In genomic region chr1:163338525-163339218, GRCm38 (mm10) we compare ENCODE assay signal across 10 mouse cellular contexts. TPM values are rescaled to one million over a fixed set of nuclear protein-coding genes. Genes with fewer than 3 reads are reported as not detected.
DNase-seq lines count a peak whose midpoint lies in the region; ATAC-seq and TF ChIP-seq lines count a peak whose summit lies in the region.
"Had no signal": no experiment of that assay in that cellular context is flagged by ENCODE, and none has a peak within 500 bp of the region (broad histone marks: within the 10 kb centered on the region; RNA-seq: fewer than 3 reads in every experiment).

No protein-coding gene starts in this region.

- H3K4me3 ChIP-seq in liver, embryonic 16.5 days (ENCODE audit: low read depth, low read length) = no peak overlapping the region
- H3K4me3 ChIP-seq in gastrocnemius, adult 2 months = peak overlapping the region; percentile 42
- H3K4me3 ChIP-seq in midbrain, embryonic 15.5 days = no peak overlapping the region
- H3K4me3 ChIP-seq in kidney, embryonic 16.5 days (ENCODE audit: low read length) = no peak overlapping the region

- peak; percentile 24 for DNase-seq in embryo, embryonic 11 days
- DNase-seq in embryo, embryonic 10.5 days (ENCODE audit: low spot score) = no peak
- DNase-seq in liver = no peak
- peak; percentile 82 for DNase-seq in gastrocnemius, adult 2 months
- DNase-seq in layer of hippocampus, postnatal 14 days (ENCODE audit: low spot score in 2 of 2) = no peak
- DNase-seq: lung, postnatal 36 days; thymus, adult 2 months had no signal

- no peak overlapping the region for H3K4me2 ChIP-seq in liver, embryonic 16.5 days (ENCODE audit: low read depth, low read length)
- no peak overlapping the region for H3K4me2 ChIP-seq in midbrain, embryonic 15.5 days
- H3K4me2 ChIP-seq in kidney, embryonic 16.5 days (replicated peaks; ENCODE audit: low read depth, low read length) = no peak overlapping the region

- H3K27ac ChIP-seq in liver, embryonic 16.5 days (ENCODE audit: low read length) = no peak overlapping the region
- H3K27ac ChIP-seq in gastrocnemius, adult 2 months = peak overlapping the region; percentile 89
- no peak overlapping the region for H3K27ac ChIP-seq in midbrain, embryonic 15.5 days
- no peak overlapping the region for H3K27ac ChIP-seq in kidney, embryonic 16.5 days (ENCODE audit: low read length)

- ATAC-seq in liver, embryonic 16.5 days (ENCODE audit: low read depth) = peak; percentile 71
- ATAC-seq in midbrain, embryonic 15.5 days (replicated peaks) = peak; percentile 30; the same call in 1 of the 2 replicates
- ATAC-seq in kidney, embryonic 16.5 days (ENCODE audit: low FRiP score, low TSS enrichment) = no peak

- H3K4me1 ChIP-seq in liver, embryonic 16.5 days (ENCODE audit: control insufficient read depth, low read depth, low read length) = no peaks in the 10 kb centered on the region
- H3K4me1 ChIP-seq in midbrain, embryonic 15.5 days = no peaks in the 10 kb centered on the region
- no peaks in the 10 kb centered on the region for H3K4me1 ChIP-seq in kidney, embryonic 16.5 days (ENCODE audit: insufficient read depth, low read length)

- H3K9ac ChIP-seq in liver, embryonic 16.5 days (ENCODE audit: low read depth, low read length) = no peak overlapping the region
- H3K9ac ChIP-seq in midbrain, embryonic 15.5 days = no peak overlapping the region
- H3K9ac ChIP-seq in kidney, embryonic 16.5 days (replicated peaks; ENCODE audit: low read length) = no peak overlapping the region

- H3K9me3 ChIP-seq in liver, embryonic 16.5 days (replicated peaks; ENCODE audit: control insufficient read depth, low read length) = no peaks in the 10 kb centered on the region
- H3K9me3 ChIP-seq in midbrain, embryonic 15.5 days = no peaks in the 10 kb centered on the region
- no peaks in the 10 kb centered on the region for H3K9me3 ChIP-seq in kidney, embryonic 16.5 days (ENCODE audit: low read length)

- 57% methylated on average over 7 of the region's 7 CpGs for WGBS in liver, embryonic 16.5 days (ENCODE audit: insufficient replicate concordance)
- 57% methylated on average over 7 of the region's 7 CpGs for WGBS in midbrain, embryonic 15.5 days
- 66% methylated on average over 7 of the region's 7 CpGs for WGBS in kidney, embryonic 16.5 days

- TF ChIP-seq CTCF in gastrocnemius, adult 2 months (IDR thresholded peaks at IDR 0.05) = no peak

- H3K27me3 ChIP-seq in liver, embryonic 16.5 days (ENCODE audit: control insufficient read depth, insufficient read depth, low read depth, low read length) = no peaks in the 10 kb centered on the region
- no peaks in the 10 kb centered on the region for H3K27me3 ChIP-seq in midbrain, embryonic 15.5 days (replicated peaks)
- no peaks in the 10 kb centered on the region for H3K27me3 ChIP-seq in kidney, embryonic 16.5 days (ENCODE audit: insufficient read depth, low read length)

- intact Hi-C loops in gastrocnemius, adult 2 months (cut with DNase I) = no loop called here

- H3K36me3 ChIP-seq in liver, embryonic 16.5 days (ENCODE audit: control insufficient read depth, insufficient read depth) = no peaks in the 10 kb centered on the region
- H3K36me3 ChIP-seq in midbrain, embryonic 15.5 days (replicated peaks) = no peaks in the 10 kb centered on the region
- H3K36me3 ChIP-seq in kidney, embryonic 16.5 days (ENCODE audit: insufficient read depth, low read length) = no peaks in the 10 kb centered on the region

RNA-seq across cellular contexts. Expression of gene Prrx1, which starts 25.2 kb away (rescaled TPM):
- polyA plus RNA-seq in liver, embryonic 16.5 days (2015; fragmentation: Nextera tagmentation; extraction: Ambion mirVana) = 0.25 and 0.28 TPM in 2 replicates
- total RNA-seq in gastrocnemius, adult 2 months (2021) = 10 to 100 TPM; 29.5 to 65.7 TPM
- 3.6 and 4.2 TPM in 2 replicates for polyA plus RNA-seq in midbrain, embryonic 15.5 days (2015; fragmentation: Nextera tagmentation; extraction: Ambion mirVana)
- 1 to 10 TPM; 5.9 to 7.1 TPM for total RNA-seq in layer of hippocampus, postnatal 14 days (2021)
- polyA plus RNA-seq in kidney, embryonic 16.5 days (2015; fragmentation: Nextera tagmentation; extraction: Ambion mirVana) = 6.8 and 7.0 TPM in 2 replicates

Comparison
In these comparisons a context has a peak if more than half of its experiments do, and no peak if none do; other contexts are left out.
1. DNase-seq: peak in embryo, embryonic 11 days (single experiment) and gastrocnemius, adult 2 months (single experiment); none in embryo, embryonic 10.5 days (single experiment), liver (single experiment) and layer of hippocampus, postnatal 14 days (0 of 2).